Mouse (Mus musculus) urinary bladder, postnatal 14 days (tissue): ENCODE results near the gene Casr.

Experiments used
- DNase-seq: peaks from one replicate; pipeline ENCODE4 v3.0.0; 2021; ENCODE audit warnings: low spot score

Casr gene

GRCm38 (mm10) chr16:36561386-36562338, at the start of gene Casr:
TSS of gene Casr (minus strand) at chr16:36562141.
- no peak for DNase-seq

GRCm38 (mm10) chr16:36602632-36603031, 40.7 kb upstream of the Casr start:
- DNase-seq: no peak

- DNase-seq: no peak
Measured at GRCm38 (mm10) chr16:36598265-36598664, 36.3 kb upstream of the Casr start.

GRCm38 (mm10) chr16:36596671-36597410, 34.9 kb upstream of the Casr start:
- no peak for DNase-seq

- no peak for DNase-seq
Measured at GRCm38 (mm10) chr16:36589898-36590297, 28.0 kb upstream of the Casr start.

- DNase-seq: no peak
Measured at GRCm38 (mm10) chr16:36587971-36588370, 26.0 kb upstream of the Casr start.

- DNase-seq: no peak
Measured at GRCm38 (mm10) chr16:36582073-36582472, 20.1 kb upstream of the Casr start.

- DNase-seq: peak; percentile 13
Measured at GRCm38 (mm10) chr16:36571942-36572341, 10.0 kb upstream of the Casr start.

GRCm38 (mm10) chr16:36559573-36559972, 2.4 kb downstream of the Casr start:
- no peak for DNase-seq

- no peak for DNase-seq
Measured at GRCm38 (mm10) chr16:36555672-36556165, 6.2 kb downstream of the Casr start.

GRCm38 (mm10) chr16:36553624-36554023, 8.3 kb downstream of the Casr start:
- no peak for DNase-seq

- no peak for DNase-seq
Measured at GRCm38 (mm10) chr16:36545333-36545732, 16.6 kb downstream of the Casr start.

- DNase-seq: no peak
Measured at GRCm38 (mm10) chr16:36543091-36543490, 18.9 kb downstream of the Casr start.

- DNase-seq: no peak
Measured at GRCm38 (mm10) chr16:36540834-36541233, 21.1 kb downstream of the Casr start.

- DNase-seq: peak; percentile 23
Measured at GRCm38 (mm10) chr16:36532981-36533687, 28.8 kb downstream of the Casr start.

- DNase-seq: no peak
Measured at GRCm38 (mm10) chr16:36532046-36532445, 29.9 kb downstream of the Casr start.

- no peak for DNase-seq
Measured at GRCm38 (mm10) chr16:36531630-36532029, 30.3 kb downstream of the Casr start.

GRCm38 (mm10) chr16:36530566-36531552, 31.1 kb downstream of the Casr start:
- DNase-seq: no peak

GRCm38 (mm10) chr16:36528822-36529221, 33.1 kb downstream of the Casr start:
- no peak for DNase-seq

GRCm38 (mm10) chr16:36526596-36527282, 35.2 kb downstream of the Casr start:
- DNase-seq: no peak
